In genomic region chr2:75950685-75951084, GRCm38 (mm10) we compare ENCODE assay signal across 23 mouse cellular contexts. TPM values are rescaled to one million over a fixed set of nuclear protein-coding genes. Genes with fewer than 3 reads are reported as not detected.
DNase-seq lines count a peak whose midpoint lies in the region; ATAC-seq lines count a peak whose summit lies in the region.
"Had no signal": no experiment of that assay in that cellular context is flagged by ENCODE, and none has a peak within 500 bp of the region (broad histone marks: within the 10 kb centered on the region; RNA-seq: fewer than 3 reads in every experiment).

No protein-coding gene starts in this region.

- H3K4me3 ChIP-seq in limb, embryonic 11.5 days (ENCODE audit: low read depth, low read length) = no peak overlapping the region
- no peak overlapping the region for H3K4me3 ChIP-seq in limb, embryonic 10.5 days
- no peak overlapping the region for H3K4me3 ChIP-seq in limb, embryonic 12.5 days (replicated peaks)
- no peak overlapping the region for H3K4me3 ChIP-seq in kidney, embryonic 15.5 days (replicated peaks)

- H3K4me1 ChIP-seq in limb, embryonic 11.5 days (ENCODE audit: control insufficient read depth, insufficient read depth, low read length) = peaks cover 2% of the 10 kb centered on the region
- peaks cover 18% of the 10 kb centered on the region for H3K4me1 ChIP-seq in limb, embryonic 10.5 days
- peaks cover 17% of the 10 kb centered on the region for H3K4me1 ChIP-seq in limb, embryonic 12.5 days (replicated peaks)
- no peaks in the 10 kb centered on the region for H3K4me1 ChIP-seq in kidney, embryonic 15.5 days

- H3K9ac ChIP-seq in limb, embryonic 11.5 days (ENCODE audit: low read length) = no peak overlapping the region
- H3K9ac ChIP-seq in limb, embryonic 12.5 days (replicated peaks) = no peak overlapping the region
- no peak overlapping the region for H3K9ac ChIP-seq in kidney, embryonic 15.5 days

- intact Hi-C loops in heart, postnatal 25 days (cut with DNase I) = no loop called here

- 0 out of 2 replicates have a peak overlapping the region, but pooled peaks have one; percentile 10 for H3K27ac ChIP-seq in limb, embryonic 11.5 days (replicated peaks; ENCODE audit: low read depth, low read length)
- no peak overlapping the region; the same call in 1 of the 2 replicates for H3K27ac ChIP-seq in limb, embryonic 10.5 days
- peak overlapping the region; percentile 62 for H3K27ac ChIP-seq in limb, embryonic 12.5 days
- H3K27ac ChIP-seq in kidney, embryonic 15.5 days = no peak overlapping the region

- H3K27me3 ChIP-seq in limb, embryonic 11.5 days (ENCODE audit: control insufficient read depth, insufficient read depth, low read length) = no peaks in the 10 kb centered on the region
- H3K27me3 ChIP-seq in limb, embryonic 10.5 days (ENCODE audit: low read depth, poor library complexity, severe bottlenecking) = 0 out of 2 replicates have a peak, but pooled peaks cover 7% of the 10 kb centered on the region
- H3K27me3 ChIP-seq in limb, embryonic 12.5 days = 0 out of 2 replicates have a peak, but pooled peaks cover 5% of the 10 kb centered on the region
- H3K27me3 ChIP-seq in kidney, embryonic 15.5 days = no peaks in the 10 kb centered on the region
- H3K27me3 ChIP-seq: CH12.LX had no signal

- DNase-seq in heart, adult 11 months = peak; percentile 78
- no peak for DNase-seq in heart, postnatal 25 days (ENCODE audit: low spot score)
- DNase-seq in limb, embryonic 11.5 days (ENCODE audit: low spot score) = peak; percentile 52
- no peak for DNase-seq in limb, embryonic 10.5 days (ENCODE audit: low spot score)
- DNase-seq in forelimb bud, embryonic 11.5 days (ENCODE audit: low read depth, low spot score) = peak; percentile 51
- DNase-seq in layer of hippocampus, postnatal 25 days (ENCODE audit: extremely low spot score in 1 of 2, low spot score in 1 of 2) = no peak
- DNase-seq: adrenal gland, adult 2 months; adrenal gland, adult 8-10 months; adrenal gland, postnatal 10 days; adrenal gland, postnatal 14 days; adrenal gland, postnatal 25 days; adrenal gland, postnatal 36 days; B cell, adult 2 months; cerebellum, adult 11 months; cerebellum, adult 11-12 months had no signal

- no peak overlapping the region for H3K4me2 ChIP-seq in limb, embryonic 11.5 days (ENCODE audit: low read depth, severe bottlenecking)
- no peak overlapping the region for H3K4me2 ChIP-seq in limb, embryonic 12.5 days
- H3K4me2 ChIP-seq in kidney, embryonic 15.5 days = no peak overlapping the region

- H3K9me3 ChIP-seq in limb, embryonic 11.5 days (ENCODE audit: control insufficient read depth, low read length) = no peaks in the 10 kb centered on the region
- H3K9me3 ChIP-seq in limb, embryonic 10.5 days (replicated peaks) = no peaks in the 10 kb centered on the region
- no peaks in the 10 kb centered on the region; the same call in 1 of the 2 replicates for H3K9me3 ChIP-seq in limb, embryonic 12.5 days
- no peaks in the 10 kb centered on the region for H3K9me3 ChIP-seq in kidney, embryonic 15.5 days (replicated peaks)
- H3K9me3 ChIP-seq: G1E had no signal

- WGBS in limb, embryonic 11.5 days = 59% methylated on average over 8 of the region's 8 CpGs
- 77% methylated on average over 8 of the region's 8 CpGs for whole genome bisulfite sequencing in limb, embryonic 10.5 days
- WGBS in limb, embryonic 12.5 days = 42% methylated on average over 8 of the region's 8 CpGs
- WGBS in kidney, embryonic 15.5 days = 73% methylated on average over 8 of the region's 8 CpGs

- no peak; the same call in 1 of the 2 replicates for ATAC-seq in limb, embryonic 11.5 days (ENCODE audit: insufficient number of reproducible peaks, low FRiP score, low TSS enrichment, low read depth)
- ATAC-seq in limb, embryonic 12.5 days (ENCODE audit: insufficient number of reproducible peaks, insufficient read depth, low FRiP score, low TSS enrichment, low read depth) = peak; percentile 63
- no peak for ATAC-seq in kidney, embryonic 15.5 days (replicated peaks; ENCODE audit: low FRiP score)
- ATAC-seq: activated CD4-positive, CD25-positive, alpha-beta regulatory T cell, adult 4 months; CD4-positive, CD25-positive, alpha-beta regulatory T cell, adult 4 months; Patski had no signal

- no peaks in the 10 kb centered on the region for H3K36me3 ChIP-seq in limb, embryonic 11.5 days (ENCODE audit: control insufficient read depth, insufficient read depth, low read length)
- H3K36me3 ChIP-seq in limb, embryonic 10.5 days = no peaks in the 10 kb centered on the region
- H3K36me3 ChIP-seq in limb, embryonic 12.5 days = no peaks in the 10 kb centered on the region
- no peaks in the 10 kb centered on the region for H3K36me3 ChIP-seq in kidney, embryonic 15.5 days
- H3K36me3 ChIP-seq: G1E had no signal

RNA-seq across cellular contexts. Expression of gene Ttc30b, which starts 12.3 kb away (rescaled TPM):
- total RNA-seq in heart, postnatal 25 days (2021) = 10 to 100 TPM; 14.7 to 15.4 TPM
- polyA plus RNA-seq in limb, embryonic 11.5 days (2014; fragmentation: Nextera tagmentation; extraction: Ambion mirVana) = 9.0 and 9.2 TPM in 2 replicates
- polyA plus RNA-seq in limb, embryonic 10.5 days (2016; fragmentation: Nextera tagmentation; extraction: Ambion mirVana) = 4.1 and 6.0 TPM in 2 replicates
- 9.2 and 9.9 TPM in 2 replicates for polyA plus RNA-seq in limb, embryonic 12.5 days (2016; fragmentation: Nextera tagmentation; extraction: Ambion mirVana)
- total RNA-seq in layer of hippocampus, postnatal 25 days (2021) = 10 to 100 TPM; 14.2 to 16.3 TPM
- polyA plus RNA-seq in kidney, embryonic 15.5 days (2015; fragmentation: Nextera tagmentation; extraction: Ambion mirVana) = 11.8 and 12.3 TPM in 2 replicates
- total RNA-seq: MEL had no signal

RNA-seq across cellular contexts. Expression of gene Ttc30a2, which starts 27.3 kb away (rescaled TPM):
- 1 to 10 TPM; 1.7 to 1.9 TPM for total RNA-seq in heart, postnatal 25 days (2021)
- polyA plus RNA-seq in limb, embryonic 11.5 days (2014; fragmentation: Nextera tagmentation; extraction: Ambion mirVana) = 0.60 and 1.1 TPM in 2 replicates
- 0.11 and 0.85 TPM in 2 replicates for polyA plus RNA-seq in limb, embryonic 10.5 days (2016; fragmentation: Nextera tagmentation; extraction: Ambion mirVana)
- polyA plus RNA-seq in limb, embryonic 12.5 days (2016; fragmentation: Nextera tagmentation; extraction: Ambion mirVana) = 0.59 and 0.60 TPM in 2 replicates
- total RNA-seq in layer of hippocampus, postnatal 25 days (2021) = under 1 TPM in 1 of 2 experiments, not detected in 1; 0.27 TPM
- 0.47 and 0.98 TPM in 2 replicates for polyA plus RNA-seq in kidney, embryonic 15.5 days (2015; fragmentation: Nextera tagmentation; extraction: Ambion mirVana)
- total RNA-seq: CH12.LX, MEL had no signal
- polyA plus RNA-seq: activated CD4-positive, CD25-positive, alpha-beta regulatory T cell, adult 4 months; CD4-positive, CD25-positive, alpha-beta regulatory T cell, adult 4 months; G1E had no signal

RNA-seq across cellular contexts. Expression of gene Ttc30a1, which starts 31.1 kb away (rescaled TPM):
- total RNA-seq in heart, postnatal 25 days (2021) = 1 to 10 TPM; 3.0 to 3.2 TPM
- 12.1 and 12.5 TPM in 2 replicates for polyA plus RNA-seq in limb, embryonic 11.5 days (2014; fragmentation: Nextera tagmentation; extraction: Ambion mirVana)
- 10.1 and 10.2 TPM in 2 replicates for polyA plus RNA-seq in limb, embryonic 10.5 days (2016; fragmentation: Nextera tagmentation; extraction: Ambion mirVana)
- polyA plus RNA-seq in limb, embryonic 12.5 days (2016; fragmentation: Nextera tagmentation; extraction: Ambion mirVana) = 10.0 and 10.4 TPM in 2 replicates
- 1 to 10 TPM; 3.1 to 3.2 TPM for total RNA-seq in layer of hippocampus, postnatal 25 days (2021)
- polyA plus RNA-seq in kidney, embryonic 15.5 days (2015; fragmentation: Nextera tagmentation; extraction: Ambion mirVana) = 8.2 and 9.2 TPM in 2 replicates
- total RNA-seq: CH12.LX, G1E, MEL had no signal
- polyA plus RNA-seq: G1E had no signal

Comparison
In these comparisons a context has a peak if more than half of its experiments do, and no peak if none do; other contexts are left out.
1. DNase-seq: peak in heart, adult 11 months (single experiment), limb, embryonic 11.5 days (single experiment) and forelimb bud, embryonic 11.5 days (single experiment); none in heart, postnatal 25 days (single experiment), limb, embryonic 10.5 days (single experiment) and layer of hippocampus, postnatal 25 days (0 of 2).
2. H3K27ac ChIP-seq: peak in limb, embryonic 11.5 days (single experiment) and limb, embryonic 12.5 days (single experiment); none in limb, embryonic 10.5 days (single experiment) and kidney, embryonic 15.5 days (single experiment).